Mouse (Mus musculus): ENCODE data around the gene Tbcb. TPM values are rescaled to one million over a fixed set of nuclear protein-coding genes. Genes with fewer than 3 reads are reported as not detected.

Gene Tbcb
- polyA plus RNA-seq, 1 experiment from 2014 or later = 41.8 TPM

DNA sequence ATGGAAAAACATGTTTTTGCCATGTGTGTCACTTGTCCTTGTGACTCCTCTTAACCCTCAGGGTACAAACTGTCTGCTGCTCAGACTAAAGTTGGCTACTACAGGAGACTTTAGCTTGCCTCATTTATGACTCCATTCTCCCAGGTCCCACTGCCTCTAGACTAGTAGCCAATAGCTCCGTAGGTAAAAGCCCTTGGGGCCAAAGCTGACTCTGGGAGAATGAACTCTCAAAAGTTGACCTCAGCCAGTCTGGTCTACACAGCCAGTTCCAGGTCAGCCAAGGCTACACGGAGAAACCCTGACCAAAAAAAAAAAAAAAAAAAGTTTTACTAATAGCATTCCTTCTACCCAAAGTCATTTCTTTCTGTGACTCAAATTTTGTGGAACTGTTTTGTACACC is 46.8 kb upstream of the Tbcb start:
- Histone ChIP-seq H3K27ac (ENCODE audit: low read depth) (no peak overlapping the region), H3K9me3 (ENCODE audit: low read length) (no peaks in the 10 kb centered on the region), H3K36me3 (replicated peaks; ENCODE audit: insufficient read depth, low read length) (no peaks in the 10 kb centered on the region; the same call in 1 of the 2 replicates), H3K27me3 (ENCODE audit: insufficient read depth, low read length) (no peaks in the 10 kb centered on the region), H3K9ac (replicated peaks) (peak overlapping the region; percentile 77), H3K4me1 (ENCODE audit: insufficient read depth) (peaks cover 15% of the 10 kb centered on the region), H3K4me3 (ENCODE audit: low read depth, low read length) (peak overlapping the region; percentile 87), H3K4me2 (ENCODE audit: low read depth, low read length) (peak overlapping the region; percentile 97)
- TF ChIP-seq CTCF (IDR thresholded peaks at IDR 0.05; ENCODE audit: low read depth) (no peak), EP300 (IDR thresholded peaks at IDR 0.05; ENCODE audit: low read depth) (no peak)
- DNase-seq = no peak
- no peak for ATAC-seq
- WGBS (ENCODE audit: insufficient replicate concordance) = 47% methylated on average over 2 of the region's 2 CpGs

- no peak overlapping the region for H3K4me2 ChIP-seq (ENCODE audit: low read depth, low read length)
- TF ChIP-seq CTCF (IDR thresholded peaks at IDR 0.05; ENCODE audit: low read depth) (no peak), EP300 (IDR thresholded peaks at IDR 0.05; ENCODE audit: low read depth) (no peak)
- ATAC-seq = no peak
Measured at GRCm38 (mm10) chr7:30274383-30274782, 42.3 kb upstream of the Tbcb start.

DNA sequence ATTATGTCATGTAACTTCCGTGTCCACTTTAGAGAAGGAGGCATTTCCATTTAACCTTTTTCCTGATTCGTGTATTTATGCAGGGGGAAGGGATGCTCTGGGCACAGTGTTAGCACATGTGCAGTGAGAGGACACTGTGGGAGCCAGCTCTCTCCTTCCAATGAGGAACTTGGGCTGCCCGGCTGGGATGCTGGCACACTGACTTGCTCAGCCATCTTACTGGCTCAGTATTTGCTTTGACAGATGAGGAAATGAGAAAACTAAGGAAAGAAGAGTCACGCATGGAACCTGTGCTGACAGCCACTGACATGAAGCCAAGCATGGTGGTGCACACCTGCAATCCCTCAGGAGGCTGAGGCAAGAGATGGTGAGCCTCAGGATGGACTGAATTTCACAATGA is 37.6 kb upstream of the Tbcb start:
- peaks cover 12% of the 10 kb centered on the region; the same call in 1 of the 2 replicates for H3K36me3 ChIP-seq (replicated peaks; ENCODE audit: insufficient read depth, low read length)
- no peaks in the 10 kb centered on the region for H3K9me3 ChIP-seq (ENCODE audit: low read length)
- no peak overlapping the region for H3K4me2 ChIP-seq (ENCODE audit: low read depth, low read length)
- DNase-seq (no peak), ATAC-seq (no peak)
- TF ChIP-seq EP300 (IDR thresholded peaks at IDR 0.05; ENCODE audit: low read depth) = no peak
- no peak for TF ChIP-seq CTCF (IDR thresholded peaks at IDR 0.05; ENCODE audit: low read depth)
- H3K4me3 ChIP-seq (ENCODE audit: low read depth, low read length) = no peak overlapping the region
- H3K27ac ChIP-seq (ENCODE audit: low read depth) = no peak overlapping the region
- no peaks in the 10 kb centered on the region for H3K4me1 ChIP-seq (ENCODE audit: insufficient read depth)
- H3K27me3 ChIP-seq (ENCODE audit: insufficient read depth, low read length) = no peaks in the 10 kb centered on the region
- 78% methylated on average over 4 of the region's 4 CpGs for WGBS (ENCODE audit: insufficient replicate concordance)
- H3K9ac ChIP-seq (replicated peaks) = no peak overlapping the region

More at GRCm38 (mm10) chr7:30274383-30274782, 42.3 kb upstream of the Tbcb start:
- peaks cover 3% of the 10 kb centered on the region for H3K4me1 ChIP-seq (ENCODE audit: insufficient read depth)
- WGBS (ENCODE audit: insufficient replicate concordance) = 71% methylated on average over 6 of the region's 6 CpGs
- H3K9me3 ChIP-seq (ENCODE audit: low read length) = no peaks in the 10 kb centered on the region
- DNase-seq = no peak
- H3K27me3 ChIP-seq (ENCODE audit: insufficient read depth, low read length) = no peaks in the 10 kb centered on the region
- no peak overlapping the region for H3K9ac ChIP-seq (replicated peaks)
- peaks cover 7% of the 10 kb centered on the region for H3K36me3 ChIP-seq (replicated peaks; ENCODE audit: insufficient read depth, low read length)
- H3K4me3 ChIP-seq (ENCODE audit: low read depth, low read length) = no peak overlapping the region
- no peak overlapping the region for H3K27ac ChIP-seq (ENCODE audit: low read depth)

- H3K27ac ChIP-seq (ENCODE audit: low read depth) = no peak overlapping the region
- TF ChIP-seq EP300 (IDR thresholded peaks at IDR 0.05; ENCODE audit: low read depth) (no peak), CTCF (IDR thresholded peaks at IDR 0.05; ENCODE audit: low read depth) (no peak)
- H3K27me3 ChIP-seq (ENCODE audit: insufficient read depth, low read length) = no peaks in the 10 kb centered on the region
- H3K36me3 ChIP-seq (replicated peaks; ENCODE audit: insufficient read depth, low read length) = peaks cover 17% of the 10 kb centered on the region
- DNase-seq (no peak), ATAC-seq (no peak)
- 85% methylated on average over 3 of the region's 3 CpGs for WGBS (ENCODE audit: insufficient replicate concordance)
- no peak overlapping the region for H3K4me2 ChIP-seq (ENCODE audit: low read depth, low read length)
- no peak overlapping the region for H3K9ac ChIP-seq (replicated peaks)
- no peaks in the 10 kb centered on the region for H3K9me3 ChIP-seq (ENCODE audit: low read length)
- H3K4me1 ChIP-seq (ENCODE audit: insufficient read depth) = no peaks in the 10 kb centered on the region
- H3K4me3 ChIP-seq (ENCODE audit: low read depth, low read length) = no peak overlapping the region
Measured at GRCm38 (mm10) chr7:30266780-30267179, 34.7 kb upstream of the Tbcb start.

DNA sequence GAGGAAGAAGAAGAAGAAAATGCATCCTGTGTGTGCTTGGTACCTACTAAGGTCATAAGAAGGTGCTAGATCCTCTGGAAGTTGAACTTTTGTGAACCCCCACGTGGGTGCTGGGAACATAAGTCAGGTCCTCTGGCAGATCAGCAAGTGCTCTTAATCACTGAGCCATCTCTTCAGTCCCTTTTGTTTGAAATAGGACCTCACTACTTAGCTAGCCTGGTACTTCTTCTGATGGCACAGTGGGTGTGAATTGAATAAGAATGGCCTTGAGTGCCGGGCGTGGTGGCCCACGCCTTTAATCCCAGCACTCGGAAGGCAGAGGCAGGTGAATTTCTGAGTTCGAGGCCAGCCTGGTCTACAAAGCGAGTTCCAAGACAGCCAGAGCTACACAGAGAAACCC is 33.9 kb upstream of the Tbcb start:
- no peak for DNase-seq
- no peak for ATAC-seq
- no peaks in the 10 kb centered on the region for H3K4me1 ChIP-seq (ENCODE audit: insufficient read depth)
- H3K36me3 ChIP-seq (replicated peaks; ENCODE audit: insufficient read depth, low read length) = peaks cover 19% of the 10 kb centered on the region
- 86% methylated on average over 7 of the region's 7 CpGs for WGBS (ENCODE audit: insufficient replicate concordance)
- TF ChIP-seq CTCF (IDR thresholded peaks at IDR 0.05; ENCODE audit: low read depth) (no peak), EP300 (IDR thresholded peaks at IDR 0.05; ENCODE audit: low read depth) (no peak)
- H3K27me3 ChIP-seq (ENCODE audit: insufficient read depth, low read length) = no peaks in the 10 kb centered on the region
- H3K9ac ChIP-seq (replicated peaks) = no peak overlapping the region
- H3K4me2 ChIP-seq (ENCODE audit: low read depth, low read length) = no peak overlapping the region
- H3K27ac ChIP-seq (ENCODE audit: low read depth) = no peak overlapping the region
- no peaks in the 10 kb centered on the region for H3K9me3 ChIP-seq (ENCODE audit: low read length)
- H3K4me3 ChIP-seq (ENCODE audit: low read depth, low read length) = no peak overlapping the region

DNA sequence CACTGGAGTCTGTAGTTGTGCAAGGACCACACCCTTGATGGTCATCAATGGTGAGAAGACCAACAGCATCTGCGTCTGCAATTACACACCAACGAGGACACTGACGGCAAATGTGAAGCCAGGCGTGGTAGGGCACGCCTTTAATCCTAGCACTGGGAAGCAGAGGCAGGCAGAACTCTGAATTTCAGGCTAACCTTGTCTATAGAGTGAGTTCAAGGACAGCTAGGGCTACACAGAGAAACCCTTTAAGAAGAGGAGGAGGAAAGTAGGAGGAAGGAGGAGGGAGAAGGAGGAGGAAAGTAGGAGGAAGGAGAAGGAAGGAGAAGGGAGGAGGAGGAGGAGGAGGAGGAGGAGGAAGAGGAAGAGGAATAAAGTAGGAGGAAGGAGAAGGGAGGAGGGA is 33.5 kb upstream of the Tbcb start:
- H3K27ac ChIP-seq (ENCODE audit: low read depth) = no peak overlapping the region
- H3K9ac ChIP-seq (replicated peaks) = no peak overlapping the region
- no peak overlapping the region for H3K4me3 ChIP-seq (ENCODE audit: low read depth, low read length)
- peaks cover 18% of the 10 kb centered on the region for H3K36me3 ChIP-seq (replicated peaks; ENCODE audit: insufficient read depth, low read length)
- H3K4me1 ChIP-seq (ENCODE audit: insufficient read depth) = no peaks in the 10 kb centered on the region
- H3K27me3 ChIP-seq (ENCODE audit: insufficient read depth, low read length) = no peaks in the 10 kb centered on the region
- no peak overlapping the region for H3K4me2 ChIP-seq (ENCODE audit: low read depth, low read length)
- DNase-seq = no peak
- no peak for ATAC-seq
- 85% methylated on average over 5 of the region's 5 CpGs for WGBS (ENCODE audit: insufficient replicate concordance)
- no peak for TF ChIP-seq EP300 (IDR thresholded peaks at IDR 0.05; ENCODE audit: low read depth)
- H3K9me3 ChIP-seq (ENCODE audit: low read length) = no peaks in the 10 kb centered on the region

- no peaks in the 10 kb centered on the region for H3K4me1 ChIP-seq (ENCODE audit: insufficient read depth)
- DNase-seq = peak; percentile 24
- ATAC-seq = peak; percentile 23; the same call in 1 of the 2 replicates
- TF ChIP-seq EP300 (IDR thresholded peaks at IDR 0.05; ENCODE audit: low read depth) (no peak), CTCF (IDR thresholded peaks at IDR 0.05; ENCODE audit: low read depth) (no peak)
- no peaks in the 10 kb centered on the region for H3K9me3 ChIP-seq (ENCODE audit: low read length)
- no peak overlapping the region for H3K4me2 ChIP-seq (ENCODE audit: low read depth, low read length)
- no peak overlapping the region for H3K4me3 ChIP-seq (ENCODE audit: low read depth, low read length)
- no peaks in the 10 kb centered on the region for H3K27me3 ChIP-seq (ENCODE audit: insufficient read depth, low read length)
- WGBS (ENCODE audit: insufficient replicate concordance) = 38% methylated on average over 2 of the region's 2 CpGs
- H3K36me3 ChIP-seq (replicated peaks; ENCODE audit: insufficient read depth, low read length) = peaks cover 18% of the 10 kb centered on the region
- no peak overlapping the region for H3K27ac ChIP-seq (ENCODE audit: low read depth)
- H3K9ac ChIP-seq (replicated peaks) = no peak overlapping the region
Measured at GRCm38 (mm10) chr7:30265041-30265440, 33.0 kb upstream of the Tbcb start.
